Mouse (Mus musculus): ENCODE results near the gene Tbc1d10b. TPM values are rescaled to one million over a fixed set of nuclear protein-coding genes. Genes with fewer than 3 reads are reported as not detected.

The Tbc1d10b gene
- total and polyA plus RNA-seq, 3 experiments = 37.4 to 70.3 TPM; not detected in 1

GRCm38 (mm10) chr7:127228615-127229303, 20.5 kb upstream of the Tbc1d10b start (continued):
- no peak for TF ChIP-seq ETS1 (IDR thresholded peaks at IDR 0.05; ENCODE audit: low read depth, low read length)
- TF ChIP-seq MYC (IDR thresholded peaks at IDR 0.05; ENCODE audit: low read depth, low read length) = peak; percentile 98
- no peak for TF ChIP-seq UBTF (IDR thresholded peaks at IDR 0.05; ENCODE audit: borderline replicate concordance, insufficient read depth, low read depth, low read length)
- 0 out of 2 replicates have a peak, but pooled peaks have one; percentile 13 for TF ChIP-seq GATA1 (IDR thresholded peaks at IDR 0.05; ENCODE audit: low read depth, low read length)
- 0 out of 2 replicates have a peak, but pooled peaks have one; percentile 56 for TF ChIP-seq JUND (IDR thresholded peaks at IDR 0.05; ENCODE audit: low read depth, low read length)

GRCm38 (mm10) chr7:127225147-127225995, 17.1 kb upstream of the Tbc1d10b start:
- Histone ChIP-seq H3K27me3 (ENCODE audit: control insufficient read depth in 1 of 2, insufficient read depth in 2 of 2, low read length in 2 of 2) (no peaks in the 10 kb centered on the region), H3K4me3 (ENCODE audit: control insufficient read depth in 1 of 2, insufficient read depth in 1 of 2, low read depth in 2 of 2, low read length in 2 of 2) (no peak overlapping the region), H3K79me2 (ENCODE audit: control insufficient read depth, insufficient read depth, low read length, poor library complexity) (no peaks in the 10 kb centered on the region), H3K9ac (ENCODE audit: control insufficient read depth, low read depth, low read length, poor library complexity, severe bottlenecking) (peak overlapping the region; percentile 45), H3K4me1 (ENCODE audit: control insufficient read depth in 1 of 2, insufficient read depth in 2 of 2, low read length in 2 of 2) (peaks cover 9 to 20% of the 10 kb centered on the region in 2 experiments), H3K36me3 (ENCODE audit: control insufficient read depth in 1 of 2, insufficient read depth in 2 of 2, low read length in 2 of 2) (peaks cover 0 to 10% of the 10 kb centered on the region in 2 experiments; a peak in 2 of 4 replicates), H3K27ac (ENCODE audit: control insufficient read depth, low read depth, low read length) (peak overlapping the region; percentile 67), H3K9me3 (replicated peaks; ENCODE audit: insufficient read depth, low read length) (no peaks in the 10 kb centered on the region)
- DNase-seq (ENCODE audit: low read depth, low spot score) = peak; percentile 72
- peak; percentile 23; the same call in 1 of the 2 replicates for TF ChIP-seq SIN3A (IDR thresholded peaks at IDR 0.05; ENCODE audit: low read length)
- TF ChIP-seq RAD21 (IDR thresholded peaks at IDR 0.05; ENCODE audit: low read depth, low read length) = no peak
- no peak for TF ChIP-seq JUND (IDR thresholded peaks at IDR 0.05; ENCODE audit: low read depth, low read length)
- peak; percentile 87 for TF ChIP-seq TCF12 (IDR thresholded peaks at IDR 0.05; ENCODE audit: low read depth, low read length)
- no peak for TF ChIP-seq GABPA (IDR thresholded peaks at IDR 0.05; ENCODE audit: low read depth, low read length)
- TF ChIP-seq GATA1 (IDR thresholded peaks at IDR 0.05; ENCODE audit: low read depth, low read length) = peak; percentile 77
- peak; percentile 74 to 84 for TF ChIP-seq EP300 (IDR thresholded peaks at IDR 0.05; ENCODE audit: low read depth in 1 of 2, low read length in 2 of 2)
- peak; percentile 38; the same call in 1 of the 2 replicates for TF ChIP-seq RCOR1 (IDR thresholded peaks at IDR 0.05; ENCODE audit: low read depth, low read length)
- no peak for TF ChIP-seq USF2 (IDR thresholded peaks at IDR 0.05; ENCODE audit: borderline replicate concordance in 1 of 2, insufficient read depth in 1 of 2, low read depth in 1 of 2, low read length in 2 of 2)
- TF ChIP-seq CTCF (IDR thresholded peaks at IDR 0.05 in 2 of 3, conservative IDR thresholded peaks at IDR 0.05 in 1 of 3; ENCODE audit: control insufficient read depth in 1 of 3, insufficient read depth in 1 of 3, low read depth in 2 of 3, low read length in 3 of 3, poor library complexity in 1 of 3, severe bottlenecking in 1 of 3) = no peak
- TF ChIP-seq UBTF (IDR thresholded peaks at IDR 0.05; ENCODE audit: borderline replicate concordance, insufficient read depth, low read depth, low read length) = no peak
- no peak for TF ChIP-seq E2F4 (IDR thresholded peaks at IDR 0.05; ENCODE audit: borderline replicate concordance, low read depth, low read length)
- peak; percentile 67 for TF ChIP-seq MAX (IDR thresholded peaks at IDR 0.05; ENCODE audit: low read length)
- peak; percentile 93 for TF ChIP-seq TAL1 (IDR thresholded peaks at IDR 0.05; ENCODE audit: low read length)
- TF ChIP-seq MXI1 (IDR thresholded peaks at IDR 0.05; ENCODE audit: low read depth, low read length) = peak; percentile 61
- no peak for TF ChIP-seq TBP (IDR thresholded peaks at IDR 0.05; ENCODE audit: low read depth, low read length)
- no peak for TF ChIP-seq SMC3 (IDR thresholded peaks at IDR 0.05; ENCODE audit: low read depth, low read length)
- TF ChIP-seq HCFC1 (IDR thresholded peaks at IDR 0.05; ENCODE audit: low read depth, low read length) = peak; percentile 18; the same call in 1 of the 2 replicates
- TF ChIP-seq MAZ (IDR thresholded peaks at IDR 0.05; ENCODE audit: low read depth, low read length) = no peak
- peak; percentile 67; the same call in 1 of the 2 replicates for TF ChIP-seq BHLHE40 (IDR thresholded peaks at IDR 0.05; ENCODE audit: borderline replicate concordance, low read depth, low read length)
- TF ChIP-seq ETS1 (IDR thresholded peaks at IDR 0.05; ENCODE audit: low read depth, low read length) = peak; percentile 57
- no peak for TF ChIP-seq KAT2A (conservative IDR thresholded peaks at IDR 0.05; ENCODE audit: low read depth, low read length)

Data from MEL (cell line).